Mouse (Mus musculus) right cerebral cortex, postnatal 25 days (tissue): ENCODE data around the gene Krtap1-4.

ENCODE experiments used
- DNase-seq: peaks from one replicate; pipeline ENCODE4 v3.0.0; 2022

Gene Krtap1-4

GRCm38 (mm10) chr11:99547892-99548291, 35.6 kb downstream of the Krtap1-4 start:
- DNase-seq: no peak

GRCm38 (mm10) chr11:99539721-99540120, 43.7 kb downstream of the Krtap1-4 start:
- DNase-seq: peak; percentile 7
